Mouse (Mus musculus): ENCODE data around the gene Ror1. TPM values are rescaled to one million over a fixed set of nuclear protein-coding genes. Genes with fewer than 3 reads are reported as not detected.

Ror1 gene
- polyA plus RNA-seq, 1 experiment from 2014 or later: 0.47 TPM

- Histone ChIP-seq H3K27me3 (ENCODE audit: control insufficient read depth, insufficient read depth, low read length) (no peaks in the 10 kb centered on the region), H3K4me2 (ENCODE audit: low read depth, low read length) (no peak overlapping the region), H3K4me3 (ENCODE audit: low read depth, low read length) (no peak overlapping the region), H3K9me3 (ENCODE audit: control insufficient read depth, low read length) (no peaks in the 10 kb centered on the region), H3K27ac (ENCODE audit: low read depth, low read length) (no peak overlapping the region), H3K4me1 (ENCODE audit: control insufficient read depth, insufficient read depth, low read length) (no peaks in the 10 kb centered on the region), H3K9ac (replicated peaks; ENCODE audit: low read depth, low read length) (no peak overlapping the region), H3K36me3 (ENCODE audit: control insufficient read depth, insufficient read depth, low read length) (no peaks in the 10 kb centered on the region)
- WGBS: 55% methylated on average over 3 of the region's 3 CpGs
- no peak for ATAC-seq (ENCODE audit: low read depth)
These were observed 35.8 kb upstream of the Ror1 start for GRCm38 (mm10) chr4:100059811-100060210.

- no peak for ATAC-seq (ENCODE audit: low read depth)
- Histone ChIP-seq H3K27ac (ENCODE audit: low read depth, low read length) (no peak overlapping the region), H3K4me1 (ENCODE audit: control insufficient read depth, insufficient read depth, low read length) (no peaks in the 10 kb centered on the region), H3K36me3 (ENCODE audit: control insufficient read depth, insufficient read depth, low read length) (no peaks in the 10 kb centered on the region), H3K27me3 (ENCODE audit: control insufficient read depth, insufficient read depth, low read length) (no peaks in the 10 kb centered on the region), H3K4me3 (ENCODE audit: low read depth, low read length) (no peak overlapping the region), H3K9me3 (ENCODE audit: control insufficient read depth, low read length) (no peaks in the 10 kb centered on the region), H3K4me2 (ENCODE audit: low read depth, low read length) (no peak overlapping the region), H3K9ac (replicated peaks; ENCODE audit: low read depth, low read length) (no peak overlapping the region)
- 67% methylated on average over 19 of the region's 19 CpGs for WGBS
These were observed 34.1 kb upstream of the Ror1 start for GRCm38 (mm10) chr4:100061396-100062066.

GRCm38 (mm10) chr4:100065686-100066085 lies 29.9 kb upstream of the Ror1 start:
- WGBS: 87% methylated on average over 2 of the region's 2 CpGs

GRCm38 (mm10) chr4:100070101-100070500 lies 25.5 kb upstream of the Ror1 start:
- no peaks in the 10 kb centered on the region for H3K36me3 ChIP-seq (ENCODE audit: control insufficient read depth, insufficient read depth, low read length)
- no peak overlapping the region for H3K4me3 ChIP-seq (ENCODE audit: low read depth, low read length)
- WGBS: 57% methylated on average over 6 of the region's 6 CpGs
- H3K9ac ChIP-seq (replicated peaks; ENCODE audit: low read depth, low read length): no peak overlapping the region
- no peaks in the 10 kb centered on the region for H3K27me3 ChIP-seq (ENCODE audit: control insufficient read depth, insufficient read depth, low read length)
- H3K27ac ChIP-seq (ENCODE audit: low read depth, low read length): no peak overlapping the region
- no peak overlapping the region for H3K4me2 ChIP-seq (ENCODE audit: low read depth, low read length)
- ATAC-seq (ENCODE audit: low read depth): no peak
- H3K4me1 ChIP-seq (ENCODE audit: control insufficient read depth, insufficient read depth, low read length): no peaks in the 10 kb centered on the region
- H3K9me3 ChIP-seq (ENCODE audit: control insufficient read depth, low read length): no peaks in the 10 kb centered on the region

More at GRCm38 (mm10) chr4:100065686-100066085, 29.9 kb upstream of the Ror1 start:
- Histone ChIP-seq H3K9me3 (ENCODE audit: control insufficient read depth, low read length) (no peaks in the 10 kb centered on the region), H3K9ac (replicated peaks; ENCODE audit: low read depth, low read length) (no peak overlapping the region), H3K4me3 (ENCODE audit: low read depth, low read length) (no peak overlapping the region), H3K4me2 (ENCODE audit: low read depth, low read length) (no peak overlapping the region), H3K36me3 (ENCODE audit: control insufficient read depth, insufficient read depth, low read length) (no peaks in the 10 kb centered on the region), H3K27me3 (ENCODE audit: control insufficient read depth, insufficient read depth, low read length) (no peaks in the 10 kb centered on the region), H3K4me1 (ENCODE audit: control insufficient read depth, insufficient read depth, low read length) (no peaks in the 10 kb centered on the region), H3K27ac (ENCODE audit: low read depth, low read length) (no peak overlapping the region)
- no peak for ATAC-seq (ENCODE audit: low read depth)

- ATAC-seq (ENCODE audit: low read depth): no peak
- H3K36me3 ChIP-seq (ENCODE audit: control insufficient read depth, insufficient read depth, low read length): no peaks in the 10 kb centered on the region
- H3K4me2 ChIP-seq (ENCODE audit: low read depth, low read length): peak overlapping the region; percentile 89
- H3K4me3 ChIP-seq (ENCODE audit: low read depth, low read length): peak overlapping the region; percentile 58
- WGBS: under 1% methylated on average over 21 of the region's 21 CpGs
- H3K27me3 ChIP-seq (ENCODE audit: control insufficient read depth, insufficient read depth, low read length): no peaks in the 10 kb centered on the region
- no peak overlapping the region for H3K27ac ChIP-seq (ENCODE audit: low read depth, low read length)
- H3K9me3 ChIP-seq (ENCODE audit: control insufficient read depth, low read length): no peaks in the 10 kb centered on the region
- no peaks in the 10 kb centered on the region for H3K4me1 ChIP-seq (ENCODE audit: control insufficient read depth, insufficient read depth, low read length)
- H3K9ac ChIP-seq (replicated peaks; ENCODE audit: low read depth, low read length): 0 out of 2 replicates have a peak overlapping the region, but pooled peaks have one; percentile 58
These were observed 1.1 kb downstream of the Ror1 start for GRCm38 (mm10) chr4:100096596-100097181.

- Histone ChIP-seq H3K4me3 (ENCODE audit: low read depth, low read length) (peak overlapping the region; percentile 58; the same call in 1 of the 2 replicates), H3K36me3 (ENCODE audit: control insufficient read depth, insufficient read depth, low read length) (no peaks in the 10 kb centered on the region), H3K4me2 (ENCODE audit: low read depth, low read length) (peak overlapping the region; percentile 89; the same call in 1 of the 2 replicates), H3K4me1 (ENCODE audit: control insufficient read depth, insufficient read depth, low read length) (no peaks in the 10 kb centered on the region), H3K9ac (replicated peaks; ENCODE audit: low read depth, low read length) (no peak overlapping the region), H3K27ac (ENCODE audit: low read depth, low read length) (no peak overlapping the region), H3K27me3 (ENCODE audit: control insufficient read depth, insufficient read depth, low read length) (no peaks in the 10 kb centered on the region), H3K9me3 (ENCODE audit: control insufficient read depth, low read length) (no peaks in the 10 kb centered on the region)
- 22% methylated on average over 10 of the region's 10 CpGs for WGBS
- no peak for ATAC-seq (ENCODE audit: low read depth)
These were observed 1.9 kb downstream of the Ror1 start for GRCm38 (mm10) chr4:100097364-100097979.

- no peaks in the 10 kb centered on the region for H3K27me3 ChIP-seq (ENCODE audit: control insufficient read depth, insufficient read depth, low read length)
- H3K9me3 ChIP-seq (ENCODE audit: control insufficient read depth, low read length): no peaks in the 10 kb centered on the region
- ATAC-seq (ENCODE audit: low read depth): no peak
- WGBS: 78% methylated on average over 7 of the region's 7 CpGs
- no peaks in the 10 kb centered on the region for H3K36me3 ChIP-seq (ENCODE audit: control insufficient read depth, insufficient read depth, low read length)
- no peak overlapping the region for H3K27ac ChIP-seq (ENCODE audit: low read depth, low read length)
- no peak overlapping the region for H3K9ac ChIP-seq (replicated peaks; ENCODE audit: low read depth, low read length)
- no peaks in the 10 kb centered on the region for H3K4me1 ChIP-seq (ENCODE audit: control insufficient read depth, insufficient read depth, low read length)
- no peak overlapping the region for H3K4me3 ChIP-seq (ENCODE audit: low read depth, low read length)
- H3K4me2 ChIP-seq (ENCODE audit: low read depth, low read length): no peak overlapping the region
These were observed 5.7 kb downstream of the Ror1 start for GRCm38 (mm10) chr4:100101066-100101820.

GRCm38 (mm10) chr4:100101844-100102243 lies 6.3 kb downstream of the Ror1 start:
- no peak for ATAC-seq (ENCODE audit: low read depth)
- Histone ChIP-seq H3K9ac (replicated peaks; ENCODE audit: low read depth, low read length) (no peak overlapping the region), H3K4me1 (ENCODE audit: control insufficient read depth, insufficient read depth, low read length) (no peaks in the 10 kb centered on the region), H3K4me2 (ENCODE audit: low read depth, low read length) (no peak overlapping the region), H3K27ac (ENCODE audit: low read depth, low read length) (no peak overlapping the region), H3K27me3 (ENCODE audit: control insufficient read depth, insufficient read depth, low read length) (no peaks in the 10 kb centered on the region), H3K36me3 (ENCODE audit: control insufficient read depth, insufficient read depth, low read length) (no peaks in the 10 kb centered on the region), H3K4me3 (ENCODE audit: low read depth, low read length) (no peak overlapping the region), H3K9me3 (ENCODE audit: control insufficient read depth, low read length) (no peaks in the 10 kb centered on the region)
- WGBS: 78% methylated on average over 5 of the region's 5 CpGs
